Mouse (Mus musculus): ENCODE measurements around the gene Sipa1.

Sipa1 gene

GRCm38 (mm10) chr19:5686437-5686836 lies 22.9 kb upstream of the Sipa1 start:
- DNase-seq (ENCODE audit: low spot score): no peak

GRCm38 (mm10) chr19:5685861-5686260 lies 22.4 kb upstream of the Sipa1 start:
- no peak for DNase-seq (ENCODE audit: low spot score)

GRCm38 (mm10) chr19:5685431-5685830 lies 21.9 kb upstream of the Sipa1 start:
- no peak for DNase-seq (ENCODE audit: low spot score)

GRCm38 (mm10) chr19:5684985-5685384 lies 21.5 kb upstream of the Sipa1 start:
- DNase-seq (ENCODE audit: low spot score): no peak

- no peak for DNase-seq (ENCODE audit: low spot score)
Measured at GRCm38 (mm10) chr19:5684236-5684635, 20.7 kb upstream of the Sipa1 start.

GRCm38 (mm10) chr19:5680432-5680831 lies 16.9 kb upstream of the Sipa1 start:
- no peak for DNase-seq (ENCODE audit: low spot score)

- DNase-seq (ENCODE audit: low spot score): no peak
Measured at GRCm38 (mm10) chr19:5668372-5668771, 4.9 kb upstream of the Sipa1 start.

GRCm38 (mm10) chr19:5666386-5666785 lies 2.9 kb upstream of the Sipa1 start:
- DNase-seq (ENCODE audit: low spot score): no peak

- no peak for DNase-seq (ENCODE audit: low spot score)
Measured at GRCm38 (mm10) chr19:5665465-5665864, 2.0 kb upstream of the Sipa1 start.

- no peak for DNase-seq (ENCODE audit: low spot score)
Measured at GRCm38 (mm10) chr19:5664669-5665257, 1.3 kb upstream of the Sipa1 start.

GRCm38 (mm10) chr19:5662310-5662709 lies 1.2 kb downstream of the Sipa1 start:
- DNase-seq (ENCODE audit: low spot score): no peak

GRCm38 (mm10) chr19:5660942-5661751 lies 2.4 kb downstream of the Sipa1 start:
- no peak for DNase-seq (ENCODE audit: low spot score)

GRCm38 (mm10) chr19:5654720-5655298 lies 8.7 kb downstream of the Sipa1 start:
- no peak for DNase-seq (ENCODE audit: low spot score)

- DNase-seq (ENCODE audit: low spot score): no peak
Measured at GRCm38 (mm10) chr19:5653969-5654719, 9.4 kb downstream of the Sipa1 start.

GRCm38 (mm10) chr19:5652570-5652969 lies 10.9 kb downstream of the Sipa1 start:
- DNase-seq (ENCODE audit: low spot score): no peak

GRCm38 (mm10) chr19:5651502-5652274 lies 11.8 kb downstream of the Sipa1 start:
- no peak for DNase-seq (ENCODE audit: low spot score)

GRCm38 (mm10) chr19:5649298-5649741 lies 14.2 kb downstream of the Sipa1 start:
- no peak for DNase-seq (ENCODE audit: low spot score)

GRCm38 (mm10) chr19:5648401-5649297 lies 14.9 kb downstream of the Sipa1 start:
- DNase-seq (ENCODE audit: low spot score): peak; percentile 67

GRCm38 (mm10) chr19:5647791-5648190 lies 15.7 kb downstream of the Sipa1 start:
- no peak for DNase-seq (ENCODE audit: low spot score)

GRCm38 (mm10) chr19:5646731-5647330 lies 16.7 kb downstream of the Sipa1 start:
- DNase-seq (ENCODE audit: low spot score): no peak

Data from layer of hippocampus, adult 9-10 months (tissue).